Mouse (Mus musculus) MEL (cell line): Measurements from ENCODE around the gene Ttc24.

Experiments used
- BHLHE40 ChIP-seq: IDR thresholded peaks from 2 replicates; pipeline ENCODE4 v1.6.1; 2012; ENCODE audit warnings: low read depth, mild to moderate bottlenecking, inconsistent platforms, low read length, improper control_type of control experiment, borderline replicate concordance
- CTCF ChIP-seq, 3 experiments: IDR thresholded peaks in 2 of 3; conservative IDR thresholded peaks in 1 of 3; 2 replicates each; pipeline ENCODE4 v1.5.1; 2011 to 2012; ENCODE audit warnings: low read length in 3 of 3, low read depth in 2 of 3, mild to moderate bottlenecking in 2 of 3, improper control_type of control experiment in 1 of 3, inconsistent platforms in 1 of 3, mixed read lengths in 1 of 3, moderate library complexity in 1 of 3; ENCODE audit not compliant: control insufficient read depth in 1 of 3, insufficient read depth in 1 of 3, poor library complexity in 1 of 3, severe bottlenecking in 1 of 3
- E2F4 ChIP-seq: IDR thresholded peaks from 2 replicates; pipeline ENCODE4 v1.6.1; 2011; ENCODE audit warnings: low read depth, low read length, improper control_type of control experiment, borderline replicate concordance
- EP300 ChIP-seq, 2 experiments: IDR thresholded peaks; 2 replicates each; pipeline ENCODE4 v1.6.1; 2011; ENCODE audit warnings: improper control_type of control experiment in 2 of 2, low read length in 2 of 2, low read depth in 1 of 2, mild to moderate bottlenecking in 1 of 2
- ETS1 ChIP-seq: IDR thresholded peaks from 2 replicates; pipeline ENCODE4 v1.6.1; 2012; ENCODE audit warnings: low read depth, mild to moderate bottlenecking, inconsistent platforms, low read length, improper control_type of control experiment, moderate library complexity
- GATA1 ChIP-seq: IDR thresholded peaks from 2 replicates; pipeline ENCODE4 v1.6.1; 2011; ENCODE audit warnings: low read depth, low read length, improper control_type of control experiment
- MAFK ChIP-seq: IDR thresholded peaks from 2 replicates; pipeline ENCODE4 v1.6.1; 2011; ENCODE audit warnings: low read depth, mild to moderate bottlenecking, low read length, improper control_type of control experiment, borderline replicate concordance
- POLR2A ChIP-seq, 2 experiments: IDR thresholded peaks; 2 replicates each; pipeline ENCODE4 v1.6.1; 2011 to 2012; ENCODE audit warnings: low read length in 2 of 2, mild to moderate bottlenecking in 2 of 2, control low read depth in 1 of 2, improper control_type of control experiment in 1 of 2, low read depth in 1 of 2, moderate library complexity in 1 of 2; ENCODE audit not compliant: control insufficient read depth in 1 of 2, insufficient read depth in 1 of 2, poor library complexity in 1 of 2
- POLR2AphosphoS5 ChIP-seq: IDR thresholded peaks from 2 replicates; pipeline ENCODE4 v1.6.1; 2012; ENCODE audit warnings: low read depth, borderline replicate concordance, mild to moderate bottlenecking, inconsistent platforms, low read length, moderate library complexity, mixed read lengths
- SMC3 ChIP-seq: IDR thresholded peaks from 2 replicates; pipeline ENCODE4 v1.6.1; 2011; ENCODE audit warnings: low read depth, low read length, improper control_type of control experiment
- ZC3H11A ChIP-seq: IDR thresholded peaks from 2 replicates; pipeline ENCODE4 v1.6.1; 2012; ENCODE audit warnings: low read depth, mild to moderate bottlenecking, inconsistent platforms, low read length, improper control_type of control experiment
- ZKSCAN1 ChIP-seq: IDR thresholded peaks from 2 replicates; pipeline ENCODE4 v1.6.1; 2012; ENCODE audit warnings: low read depth, mild to moderate bottlenecking, inconsistent platforms, low read length, improper control_type of control experiment, moderate library complexity
- ZNF384 ChIP-seq: IDR thresholded peaks from 2 replicates; pipeline ENCODE4 v1.6.1; 2012; ENCODE audit warnings: low read depth, mild to moderate bottlenecking, inconsistent platforms, low read length, improper control_type of control experiment

GRCm38 (mm10) chr3:88042661-88043421, 35.3 kb downstream of the Ttc24 start, which contains the start of gene Gpatch4:
- TF ChIP-seq EP300 (IDR thresholded peaks at IDR 0.05; ENCODE audit: low read depth in 1 of 2, low read length in 2 of 2) (no peak), MAFK (no peak), GATA1 (no peak), POLR2AphosphoS5 (no peak), CTCF (IDR thresholded peaks at IDR 0.05 in 2 of 3, conservative IDR thresholded peaks at IDR 0.05 in 1 of 3; ENCODE audit: control insufficient read depth in 1 of 3, insufficient read depth in 1 of 3, low read depth in 2 of 3, low read length in 3 of 3, poor library complexity in 1 of 3, severe bottlenecking in 1 of 3) (no peak), ZNF384 (no peak), POLR2A (IDR thresholded peaks at IDR 0.05; ENCODE audit: control insufficient read depth in 1 of 2, insufficient read depth in 1 of 2, low read depth in 1 of 2, low read length in 2 of 2, poor library complexity in 1 of 2) (peak; percentile 87 to 97), SMC3 (no peak), BHLHE40 (peak; percentile 73; the same call in 1 of the 2 replicates), E2F4 (no peak), ETS1 (peak; percentile 53; the same call in 1 of the 2 replicates), ZC3H11A (no peak), ZKSCAN1 (no peak)
